Mouse (Mus musculus): Measurements from ENCODE around the gene Nsmce1.
A peak's percentile ranks its signal among the peaks of the same experiment; 100 is the strongest.
"Not testable (repeated sequence)": the region's sequence is repeated elsewhere in the genome, so short reads cannot be mapped to it uniquely, and the experiment has no call there.

Nsmce1 gene

DNA sequence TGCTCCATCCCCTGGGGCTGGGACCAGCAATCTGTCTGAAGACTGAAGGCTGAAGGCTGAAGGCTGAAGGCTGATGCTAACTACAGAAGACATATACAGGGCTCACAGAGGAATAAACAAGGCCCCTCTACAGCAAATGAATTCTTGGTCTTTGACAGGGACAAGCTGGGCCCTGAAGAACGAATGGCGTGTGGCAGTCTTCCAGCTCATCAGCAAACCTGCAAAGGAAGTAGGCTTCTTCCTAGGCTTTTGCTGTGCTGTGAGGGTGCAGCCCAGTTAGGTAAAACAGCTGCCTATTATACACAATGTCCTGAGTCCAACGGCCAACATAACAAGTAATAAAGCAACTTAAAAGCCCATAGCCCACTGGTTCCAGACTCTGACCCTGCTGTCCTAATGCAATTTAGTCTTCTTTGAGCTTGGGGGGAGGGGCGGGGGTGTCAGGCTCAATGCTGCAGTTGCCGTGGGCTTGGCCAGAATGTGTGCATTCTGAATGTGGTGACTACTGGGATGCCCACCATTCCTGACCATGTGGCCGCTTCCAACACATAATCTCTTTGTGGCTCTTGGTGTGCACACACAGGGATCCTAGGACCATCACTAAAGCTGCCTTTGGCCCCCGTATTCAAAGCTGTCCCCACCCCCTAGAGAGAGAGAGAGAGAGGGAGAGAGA is 61.1 kb downstream of the Nsmce1 start:
- DNase-seq, result peak in 1 of 2 experiments; percentile 40

GRCm38 (mm10) chr7:125428816-125429500 is 62.4 kb downstream of the Nsmce1 start:
- not testable (repeated sequence) for DNase-seq

- DNase-seq, result no peak
These were observed 63.0 kb downstream of the Nsmce1 start for GRCm38 (mm10) chr7:125428381-125428780.

GRCm38 (mm10) chr7:125427492-125428090 is 63.8 kb downstream of the Nsmce1 start:
- peak; percentile 90 to 93 for DNase-seq

GRCm38 (mm10) chr7:125423056-125423455 is 68.3 kb downstream of the Nsmce1 start:
- no peak for DNase-seq

- no peak for DNase-seq
These were observed 69.5 kb downstream of the Nsmce1 start for GRCm38 (mm10) chr7:125421911-125422310.

DNA sequence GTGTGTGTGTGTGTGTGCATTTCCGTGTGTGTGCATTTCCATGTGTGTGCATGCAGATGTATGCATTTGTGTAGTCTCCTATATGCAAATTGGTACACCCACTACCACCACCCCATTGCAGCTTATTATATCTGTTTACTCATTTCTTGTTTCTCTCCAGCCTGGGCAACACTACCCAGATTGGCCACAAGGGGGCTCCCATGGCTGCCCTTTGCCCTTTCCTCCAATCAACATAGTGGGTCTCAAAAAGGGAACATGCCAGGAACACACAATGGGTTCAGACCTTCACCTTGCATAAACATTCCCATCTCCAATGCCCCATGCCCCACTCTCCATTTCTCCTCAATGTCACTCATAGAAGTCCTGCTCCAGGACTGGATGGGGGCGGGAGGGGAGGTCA is 71.2 kb downstream of the Nsmce1 start:
- DNase-seq, result peak; percentile 53 to 68

GRCm38 (mm10) chr7:125418413-125418812 is 73.0 kb downstream of the Nsmce1 start:
- no peak for DNase-seq
